Mouse (Mus musculus): ENCODE data around the gene Vps51. TPM values are rescaled to one million over a fixed set of nuclear protein-coding genes. Genes with fewer than 3 reads are reported as not detected.

The Vps51 gene
- polyA plus RNA-seq, 1 experiment from 2014 or later: 64.4 TPM

DNA sequence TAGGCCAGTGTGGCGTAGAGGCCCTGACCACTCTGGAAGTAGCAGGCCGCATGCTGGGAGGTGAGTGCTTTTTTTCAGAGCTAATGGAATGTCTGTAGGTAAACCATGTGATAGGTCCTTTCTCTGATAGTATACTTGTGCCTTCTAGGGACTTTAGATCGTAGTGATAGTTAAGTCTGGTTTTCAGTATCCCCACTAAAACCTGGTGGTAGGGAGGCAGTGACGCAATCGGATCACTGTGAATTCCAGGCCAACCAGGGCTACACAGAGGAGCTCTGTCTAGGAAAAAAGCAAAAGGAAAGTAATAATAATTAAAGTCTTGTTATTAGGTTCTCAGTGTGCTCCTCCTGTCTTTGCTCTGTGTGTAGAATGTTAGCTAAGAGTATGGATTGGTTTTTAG, 18.5 kb downstream of the Vps51 start:
- WGBS: 33% methylated on average over 5 of the region's 5 CpGs

DNA sequence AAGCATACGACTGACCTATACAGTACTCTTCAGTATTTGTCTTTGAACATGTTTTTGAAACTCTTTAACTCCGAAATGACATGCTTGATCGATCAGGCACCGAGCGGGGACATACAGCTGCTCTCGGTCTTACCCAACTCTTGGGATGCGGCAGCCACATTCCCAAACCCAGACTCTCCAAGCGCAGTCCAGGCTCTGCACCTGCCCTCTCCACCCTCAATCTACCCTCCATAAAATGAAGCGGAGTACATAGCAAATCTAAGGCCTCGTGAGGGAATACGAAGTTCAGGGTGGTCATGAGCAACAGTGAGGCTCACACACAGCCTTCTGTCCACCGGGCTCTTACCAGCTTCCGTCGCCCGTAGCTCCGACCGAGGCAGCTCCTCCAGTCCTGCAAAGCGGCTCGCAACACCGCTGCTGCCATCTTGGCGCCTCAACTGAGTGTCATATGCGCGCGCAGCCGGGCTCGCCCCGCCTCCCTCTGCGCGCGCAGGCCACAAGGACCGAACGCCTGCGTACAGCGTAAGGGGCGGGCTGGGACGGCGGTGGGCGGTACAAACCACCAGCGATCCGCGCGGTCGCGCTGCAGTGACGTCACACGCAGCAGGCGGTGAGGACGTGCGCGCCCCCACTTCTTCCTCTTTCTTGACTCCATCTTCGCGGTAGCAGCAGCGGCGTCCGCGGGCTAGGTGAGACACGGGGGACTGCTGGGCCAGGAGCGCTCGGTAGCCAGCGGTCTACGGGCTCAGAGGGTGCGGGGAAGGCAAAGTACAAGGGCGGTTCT, 19.5 kb downstream of the Vps51 start, which contains the start of the genes Mrpl49 and Fau:
Mrpl49 (minus strand) TSS at position 473 of the 784 bp plus-strand sequence.
Fau (plus strand) TSS at position 532 of the 784 bp plus-strand sequence.
- Histone ChIP-seq H3K27me3 (no peaks in the 10 kb centered on the region), H3K36me3 (peaks cover 42% of the 10 kb centered on the region), H3K4me2 (peak within 1 kb of the TSS; percentile 70), H3K9ac (peak within 1 kb of the TSS; percentile 90), H3K4me1 (peaks cover 35% of the 10 kb centered on the region), H3K27ac (peak within 1 kb of the TSS; percentile 84), H3K9me3 (no peaks in the 10 kb centered on the region), H3K4me3 (peak within 1 kb of the TSS; percentile 90)
- ATAC-seq (ENCODE audit: insufficient number of reproducible peaks, low FRiP score, low TSS enrichment, low read depth): peak; percentile 87
- under 1% methylated on average over 63 of the region's 63 CpGs for WGBS

More for the DNA sequence above, 18.5 kb downstream of the Vps51 start:
- Histone ChIP-seq H3K9ac (peak overlapping the region; percentile 90), H3K4me2 (peak overlapping the region; percentile 70), H3K9me3 (no peaks in the 10 kb centered on the region), H3K4me1 (peaks cover 35% of the 10 kb centered on the region), H3K4me3 (peak overlapping the region; percentile 90), H3K36me3 (peaks cover 32% of the 10 kb centered on the region), H3K27ac (peak overlapping the region; percentile 84), H3K27me3 (no peaks in the 10 kb centered on the region)
- ATAC-seq (ENCODE audit: insufficient number of reproducible peaks, low FRiP score, low TSS enrichment, low read depth): no peak

DNA sequence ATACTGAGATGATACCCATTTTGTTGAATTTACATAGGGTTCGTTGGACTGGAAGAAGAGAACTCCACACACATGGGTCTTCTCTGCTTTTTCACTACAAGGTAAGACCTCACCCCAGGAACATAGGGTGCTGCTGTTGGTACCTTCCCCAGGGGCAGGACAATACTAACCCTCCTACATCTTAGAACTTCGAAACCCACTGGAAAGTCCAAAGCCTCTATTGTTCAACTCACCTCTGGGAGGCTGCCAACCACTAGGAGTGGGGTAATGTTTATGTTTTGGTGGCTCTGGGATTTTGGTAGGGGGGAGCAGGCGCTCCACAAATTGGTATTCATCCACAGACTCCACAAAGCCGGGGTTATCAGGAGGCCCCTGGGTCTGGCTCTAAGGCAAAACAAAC, 20.3 kb downstream of the Vps51 start:
- Histone ChIP-seq H3K4me2 (peak overlapping the region; percentile 66), H3K9ac (peak overlapping the region; percentile 67), H3K4me1 (peaks cover 27% of the 10 kb centered on the region), H3K27ac (no peak overlapping the region), H3K4me3 (peak overlapping the region; percentile 90), H3K27me3 (no peaks in the 10 kb centered on the region), H3K9me3 (no peaks in the 10 kb centered on the region), H3K36me3 (peaks cover 50% of the 10 kb centered on the region)
- no peak for ATAC-seq (ENCODE audit: insufficient number of reproducible peaks, low FRiP score, low TSS enrichment, low read depth)
- WGBS: 58% methylated on average over 4 of the region's 4 CpGs

DNA sequence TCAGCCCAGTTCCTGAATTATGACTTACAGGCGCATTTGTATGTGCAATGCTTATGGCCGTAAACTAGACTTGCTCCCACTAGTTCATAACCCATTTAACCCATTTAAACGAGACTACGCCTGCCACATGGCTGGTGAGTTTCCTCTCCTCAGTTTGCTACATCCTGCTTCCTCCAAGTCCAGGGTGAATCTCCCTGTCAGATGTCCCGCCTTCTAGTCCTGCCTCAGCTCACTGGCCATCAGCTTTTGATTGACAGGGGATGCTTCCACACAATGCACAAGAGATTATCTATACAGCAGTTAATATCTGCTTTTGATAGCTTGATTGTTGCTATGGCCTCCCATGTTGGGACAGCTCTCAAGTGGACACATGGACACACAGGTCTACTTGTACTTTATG, 22.7 kb downstream of the Vps51 start:
- no peaks in the 10 kb centered on the region for H3K27me3 ChIP-seq
- no peaks in the 10 kb centered on the region for H3K9me3 ChIP-seq
- no peak overlapping the region for H3K27ac ChIP-seq
- H3K9ac ChIP-seq: no peak overlapping the region
- peaks cover 69% of the 10 kb centered on the region for H3K36me3 ChIP-seq
- WGBS: 76% methylated on average over 5 of the region's 5 CpGs
- peaks cover 21% of the 10 kb centered on the region for H3K4me1 ChIP-seq
- no peak overlapping the region for H3K4me2 ChIP-seq
- H3K4me3 ChIP-seq: no peak overlapping the region
- ATAC-seq (ENCODE audit: insufficient number of reproducible peaks, low FRiP score, low TSS enrichment, low read depth): no peak

DNA sequence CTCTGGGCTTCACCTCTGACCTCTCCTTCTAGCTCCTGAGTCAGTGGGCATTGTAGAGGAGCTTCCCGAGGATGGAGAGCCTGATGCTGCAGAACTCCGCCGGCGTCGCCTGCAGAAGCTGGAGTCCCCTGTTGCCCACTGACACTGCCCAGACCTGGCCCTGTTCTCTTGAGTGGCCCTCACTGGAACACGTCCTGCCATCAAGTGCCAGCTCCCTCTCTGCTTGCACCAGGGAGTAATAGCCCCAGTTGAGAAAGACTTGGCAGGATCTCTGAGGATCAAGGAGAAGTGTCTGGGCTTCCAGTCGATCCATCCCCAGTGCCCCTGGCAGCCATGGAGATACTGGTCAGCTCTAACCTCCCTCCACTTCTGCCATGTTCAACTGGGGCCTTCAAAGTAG, 24.5 kb downstream of the Vps51 start:
- H3K4me2 ChIP-seq: no peak overlapping the region
- no peaks in the 10 kb centered on the region for H3K9me3 ChIP-seq
- ATAC-seq (ENCODE audit: insufficient number of reproducible peaks, low FRiP score, low TSS enrichment, low read depth): no peak
- H3K4me3 ChIP-seq: no peak overlapping the region
- H3K4me1 ChIP-seq: peaks cover 28% of the 10 kb centered on the region
- no peaks in the 10 kb centered on the region for H3K27me3 ChIP-seq
- WGBS: 89% methylated on average over 7 of the region's 7 CpGs
- peaks cover 80% of the 10 kb centered on the region for H3K36me3 ChIP-seq
- H3K27ac ChIP-seq: no peak overlapping the region
- no peak overlapping the region for H3K9ac ChIP-seq

DNA sequence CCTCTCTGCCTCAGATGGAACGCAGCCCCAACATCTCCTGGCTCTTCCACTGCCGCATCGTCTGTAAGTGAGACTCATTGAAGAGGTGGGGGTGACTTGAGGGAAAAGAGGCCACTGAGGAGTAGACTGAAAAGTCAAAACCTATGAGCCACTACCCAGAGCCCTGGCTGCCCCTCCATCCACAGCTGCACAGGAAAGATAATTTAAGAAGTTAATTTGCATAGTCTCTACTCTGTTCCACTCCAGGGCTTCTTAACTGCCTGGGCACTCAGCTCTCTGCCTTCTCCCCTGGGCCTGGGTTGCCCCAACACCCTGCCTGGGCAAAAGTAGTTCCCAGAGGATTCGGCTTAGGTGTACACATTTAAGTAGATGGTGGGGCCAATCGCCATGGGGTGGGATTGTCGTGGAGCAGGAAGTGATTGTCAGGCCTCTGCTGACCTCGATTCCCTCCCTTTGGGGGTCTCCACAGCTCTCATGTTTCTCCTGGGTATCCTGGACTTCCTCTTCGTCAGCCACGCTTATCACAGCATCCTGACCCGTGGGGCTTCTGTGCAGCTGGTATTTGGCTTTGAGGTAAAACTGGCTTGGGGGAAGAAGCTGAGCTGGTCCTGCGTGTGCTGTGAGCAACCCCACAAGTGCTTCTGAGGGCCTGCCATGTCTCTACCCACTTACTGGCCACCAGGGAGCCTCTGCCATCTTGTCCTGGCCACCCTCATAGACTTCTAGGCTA, 28.2 kb downstream of the Vps51 start:
- Histone ChIP-seq H3K36me3 (peaks cover 62% of the 10 kb centered on the region), H3K9me3 (no peaks in the 10 kb centered on the region), H3K4me3 (no peak overlapping the region), H3K4me1 (peaks cover 26% of the 10 kb centered on the region), H3K9ac (0 out of 2 replicates have a peak overlapping the region, but pooled peaks have one; percentile 82), H3K4me2 (no peak overlapping the region), H3K27me3 (no peaks in the 10 kb centered on the region), H3K27ac (no peak overlapping the region)
- no peak for ATAC-seq (ENCODE audit: insufficient number of reproducible peaks, low FRiP score, low TSS enrichment, low read depth)
- WGBS: 84% methylated on average over 11 of the region's 11 CpGs

DNA sequence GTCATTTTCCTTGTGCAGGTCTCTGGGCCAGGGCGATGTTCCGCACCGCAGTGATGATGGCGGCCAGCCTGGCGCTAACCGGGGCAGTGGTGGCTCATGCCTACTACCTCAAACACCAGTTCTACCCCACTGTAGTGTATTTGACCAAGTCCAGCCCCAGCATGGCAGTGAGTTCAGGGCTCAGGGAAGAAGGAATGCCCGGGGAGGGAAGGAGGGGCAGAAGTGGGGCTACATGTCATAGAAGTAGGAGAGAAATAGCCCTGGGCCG, 29.2 kb downstream of the Vps51 start:
- Histone ChIP-seq H3K4me2 (peak overlapping the region; percentile 81), H3K27me3 (no peaks in the 10 kb centered on the region), H3K4me3 (peak overlapping the region; percentile 97), H3K4me1 (peaks cover 23% of the 10 kb centered on the region), H3K27ac (peak overlapping the region; percentile 99; the same call in 1 of the 2 replicates), H3K9me3 (no peaks in the 10 kb centered on the region), H3K36me3 (peaks cover 52% of the 10 kb centered on the region), H3K9ac (peak overlapping the region; percentile 82)
- 86% methylated on average over 8 of the region's 8 CpGs for WGBS
- no peak for ATAC-seq (ENCODE audit: insufficient number of reproducible peaks, low FRiP score, low TSS enrichment, low read depth)

DNA sequence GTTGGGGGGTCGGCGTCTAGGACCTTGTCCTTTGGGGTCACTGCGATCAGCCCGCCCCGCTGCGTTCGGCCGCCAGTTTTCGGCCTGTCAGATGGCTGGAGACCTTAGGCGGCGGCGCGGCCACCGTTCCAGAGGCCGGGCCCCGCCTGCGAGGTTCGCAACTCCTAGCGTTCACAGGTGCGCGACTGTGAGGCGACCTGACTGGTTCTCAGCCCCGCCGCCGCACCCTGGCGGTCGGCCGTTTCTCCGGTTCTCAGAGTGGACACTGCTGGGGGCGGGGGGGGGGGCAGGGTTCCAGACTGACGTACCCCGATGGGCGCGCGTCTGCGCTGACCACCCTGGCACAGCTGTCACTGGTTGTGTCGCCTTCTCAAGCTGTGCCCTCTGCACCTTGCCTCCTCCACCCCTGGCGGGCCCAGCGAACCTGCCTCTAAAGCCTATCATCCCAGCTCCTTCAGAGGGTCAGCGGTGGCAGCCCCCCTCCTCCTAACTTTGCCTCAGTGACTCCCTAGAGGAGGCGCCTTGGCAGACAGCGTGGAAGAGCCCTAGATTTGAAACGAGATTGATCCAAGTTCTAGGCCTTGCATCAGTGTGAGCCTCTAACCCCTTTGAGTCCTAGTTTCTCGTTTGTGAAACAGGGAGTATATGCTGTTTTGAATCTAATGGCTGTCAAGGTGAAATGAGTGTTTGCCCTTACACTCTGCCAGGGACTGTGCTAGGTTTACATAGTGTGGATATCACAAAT, 29.7 kb downstream of the Vps51 start:
- H3K4me3 ChIP-seq: peak overlapping the region; percentile 97
- ATAC-seq (ENCODE audit: insufficient number of reproducible peaks, low FRiP score, low TSS enrichment, low read depth): no peak
- 1% methylated on average over 43 of the region's 44 CpGs for WGBS
- peak overlapping the region; percentile 99 for H3K27ac ChIP-seq
- peak overlapping the region; percentile 82 for H3K9ac ChIP-seq
- no peaks in the 10 kb centered on the region for H3K27me3 ChIP-seq
- peaks cover 47% of the 10 kb centered on the region for H3K36me3 ChIP-seq
- H3K9me3 ChIP-seq: no peaks in the 10 kb centered on the region
- H3K4me1 ChIP-seq: peaks cover 23% of the 10 kb centered on the region
- H3K4me2 ChIP-seq: peak overlapping the region; percentile 81

DNA sequence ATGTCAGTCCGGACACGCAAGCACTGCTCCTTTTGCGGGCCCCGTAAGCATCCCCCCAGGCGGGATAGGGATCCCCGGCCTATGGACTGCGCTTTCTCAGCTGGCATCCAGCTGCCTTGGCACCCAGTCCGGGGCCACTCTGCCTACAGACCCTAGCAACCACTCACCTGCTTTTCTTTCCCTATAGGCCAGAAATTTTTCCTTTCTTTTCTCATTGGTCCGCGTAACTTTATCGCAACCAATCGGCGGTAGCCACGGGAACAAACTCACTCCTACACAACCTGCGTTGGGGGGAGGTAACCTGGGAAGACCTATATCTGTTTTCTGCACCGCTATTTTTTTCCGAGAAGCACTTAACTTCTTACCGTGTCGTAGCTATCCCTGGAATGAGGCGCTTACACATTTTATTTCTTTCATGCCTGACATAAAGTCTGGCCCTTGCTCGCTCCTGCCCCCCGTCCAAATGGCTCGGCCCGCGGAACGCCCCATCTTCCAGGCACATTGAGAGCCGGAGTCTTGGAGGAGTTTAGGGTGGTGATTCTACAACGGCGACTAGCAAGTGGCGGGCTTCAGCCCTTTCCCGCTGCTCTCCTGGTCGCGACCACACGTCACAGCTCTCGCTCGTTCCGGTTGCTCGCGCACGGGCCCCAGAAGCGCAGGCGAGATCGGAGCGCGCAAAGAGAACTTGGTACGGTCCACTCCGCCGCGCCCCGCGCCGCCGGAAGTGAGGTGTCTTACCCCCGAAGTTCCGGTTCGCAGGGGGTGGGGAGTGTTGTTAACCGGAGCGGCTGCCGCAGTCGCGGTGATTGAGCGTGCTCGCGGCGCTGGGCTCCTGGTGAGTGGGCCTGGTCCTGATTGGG, 30.5 kb downstream of the Vps51 start, which contains the start of gene Syvn1:
Syvn1 (plus strand) TSS at position 283 of the 860 bp plus-strand sequence.
- peak; percentile 90 for ATAC-seq (ENCODE audit: insufficient number of reproducible peaks, low FRiP score, low TSS enrichment, low read depth)
- under 1% methylated on average over 65 of the region's 65 CpGs for WGBS

DNA sequence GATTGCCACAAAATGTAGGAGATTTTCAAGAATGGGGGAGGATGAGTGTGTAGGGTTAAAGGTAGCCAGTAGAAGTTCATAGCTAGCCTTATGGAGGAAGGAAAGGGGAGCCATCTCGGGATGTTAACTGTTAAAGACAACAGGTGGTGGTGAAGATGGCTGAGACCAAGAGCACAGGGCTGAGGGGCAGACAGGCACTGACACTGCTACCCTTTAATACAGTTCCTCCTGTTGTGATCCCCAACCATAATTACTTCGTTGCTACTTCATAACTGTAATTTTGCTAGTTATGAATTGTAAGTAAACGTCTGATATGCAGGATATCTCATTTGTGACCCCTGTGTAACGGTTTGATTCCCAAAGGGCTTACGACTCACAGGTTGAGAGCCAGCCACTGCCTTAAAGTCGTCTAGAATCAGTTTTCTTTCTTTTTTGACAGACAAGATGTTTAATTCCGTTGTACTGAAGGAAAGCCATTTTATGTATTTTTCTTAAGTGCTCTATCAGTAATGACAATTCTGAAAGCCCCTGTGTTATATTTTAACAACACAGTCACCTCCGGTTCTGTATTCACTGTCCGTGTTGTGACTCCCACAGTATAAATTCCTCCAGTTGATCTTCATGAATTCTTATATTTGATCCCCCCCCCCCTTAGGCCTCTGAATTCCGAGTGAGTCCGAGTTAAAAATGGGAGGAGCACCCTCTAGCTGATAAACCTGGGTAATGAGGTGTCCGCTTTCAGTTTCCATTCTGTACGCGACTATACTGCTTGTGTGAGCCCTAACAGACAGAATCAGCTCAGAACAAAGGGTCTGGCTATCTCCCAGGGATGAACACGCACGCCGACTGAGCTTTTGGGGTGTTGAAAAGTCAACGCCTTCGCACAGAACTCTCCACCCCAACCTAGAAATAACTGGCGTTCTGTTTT, 31.4 kb downstream of the Vps51 start:
- Histone ChIP-seq H3K4me2 (peak overlapping the region; percentile 81), H3K27me3 (no peaks in the 10 kb centered on the region), H3K9me3 (no peaks in the 10 kb centered on the region), H3K36me3 (peaks cover 30% of the 10 kb centered on the region), H3K4me3 (peak overlapping the region; percentile 97), H3K4me1 (peaks cover 23% of the 10 kb centered on the region), H3K27ac (peak overlapping the region; percentile 99), H3K9ac (peak overlapping the region; percentile 82)
- no peak for ATAC-seq (ENCODE audit: insufficient number of reproducible peaks, low FRiP score, low TSS enrichment, low read depth)
- WGBS: 15% methylated on average over 20 of the region's 20 CpGs

More for the DNA sequence above, 30.5 kb downstream of the Vps51 start, which contains the start of gene Syvn1:
- Histone ChIP-seq H3K36me3 (peaks cover 39% of the 10 kb centered on the region), H3K4me1 (peaks cover 23% of the 10 kb centered on the region), H3K4me3 (peak within 1 kb of the TSS; percentile 97), H3K9ac (peak within 1 kb of the TSS; percentile 82), H3K4me2 (peak within 1 kb of the TSS; percentile 81), H3K27ac (peak within 1 kb of the TSS; percentile 99), H3K9me3 (no peaks in the 10 kb centered on the region), H3K27me3 (no peaks in the 10 kb centered on the region)
